Mouse (Mus musculus): Measurements from ENCODE around the gene Zfp668. TPM values are rescaled to one million over a fixed set of nuclear protein-coding genes. Genes with fewer than 3 reads are reported as not detected.

Gene Zfp668
- polyA plus RNA-seq, 1 experiment from 2014 or later: 6.5 TPM

DNA sequence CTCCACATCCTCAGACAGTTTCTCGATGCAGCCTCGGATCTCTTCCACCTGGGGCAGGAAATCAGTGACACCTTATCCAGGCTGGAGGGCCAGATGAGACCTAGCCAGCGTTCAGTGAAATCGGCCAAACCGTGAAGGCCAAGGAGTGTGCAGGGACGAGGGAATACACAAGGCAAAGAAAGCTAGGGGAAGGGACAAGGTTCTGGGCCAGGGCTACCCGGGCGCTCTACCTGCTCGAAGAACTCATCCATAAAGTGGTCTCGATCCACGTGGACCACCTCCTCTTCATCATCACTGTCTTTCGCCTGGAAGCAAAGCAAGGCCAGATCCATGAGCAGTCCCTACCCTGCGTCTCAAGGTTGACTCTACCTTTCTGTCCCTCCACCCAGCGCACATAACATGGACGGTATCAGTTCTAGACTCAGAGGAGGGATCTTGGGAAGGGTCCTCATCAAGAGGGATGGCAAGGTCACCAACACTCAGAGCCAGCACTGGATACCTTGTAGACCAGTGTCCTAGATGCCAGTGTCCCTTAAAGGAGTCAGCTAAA lies 61.4 kb downstream of the Zfp668 start:
- Histone ChIP-seq H3K9ac (ENCODE audit: low read length) (no peak overlapping the region), H3K4me2 (replicated peaks; ENCODE audit: low read depth) (no peak overlapping the region), H3K9me3 (ENCODE audit: control insufficient read depth, low read length) (no peaks in the 10 kb centered on the region), H3K4me3 (ENCODE audit: low read depth, low read length) (no peak overlapping the region), H3K36me3 (ENCODE audit: control insufficient read depth, insufficient read depth, low read length) (no peaks in the 10 kb centered on the region), H3K27me3 (ENCODE audit: control insufficient read depth, insufficient read depth, low read length) (no peaks in the 10 kb centered on the region), H3K4me1 (replicated peaks; ENCODE audit: control insufficient read depth, insufficient read depth) (no peaks in the 10 kb centered on the region), H3K27ac (replicated peaks) (no peak overlapping the region)
- 86% methylated on average over 15 of the region's 15 CpGs for WGBS
- no peak for DNase-seq (ENCODE audit: low spot score)
- ATAC-seq (ENCODE audit: low FRiP score, low TSS enrichment): no peak
- no peak for TF ChIP-seq EP300 (optimal IDR thresholded peaks at IDR 0.05)
- TF ChIP-seq CTCF (IDR thresholded peaks at IDR 0.05; ENCODE audit: low read depth): no peak

DNA sequence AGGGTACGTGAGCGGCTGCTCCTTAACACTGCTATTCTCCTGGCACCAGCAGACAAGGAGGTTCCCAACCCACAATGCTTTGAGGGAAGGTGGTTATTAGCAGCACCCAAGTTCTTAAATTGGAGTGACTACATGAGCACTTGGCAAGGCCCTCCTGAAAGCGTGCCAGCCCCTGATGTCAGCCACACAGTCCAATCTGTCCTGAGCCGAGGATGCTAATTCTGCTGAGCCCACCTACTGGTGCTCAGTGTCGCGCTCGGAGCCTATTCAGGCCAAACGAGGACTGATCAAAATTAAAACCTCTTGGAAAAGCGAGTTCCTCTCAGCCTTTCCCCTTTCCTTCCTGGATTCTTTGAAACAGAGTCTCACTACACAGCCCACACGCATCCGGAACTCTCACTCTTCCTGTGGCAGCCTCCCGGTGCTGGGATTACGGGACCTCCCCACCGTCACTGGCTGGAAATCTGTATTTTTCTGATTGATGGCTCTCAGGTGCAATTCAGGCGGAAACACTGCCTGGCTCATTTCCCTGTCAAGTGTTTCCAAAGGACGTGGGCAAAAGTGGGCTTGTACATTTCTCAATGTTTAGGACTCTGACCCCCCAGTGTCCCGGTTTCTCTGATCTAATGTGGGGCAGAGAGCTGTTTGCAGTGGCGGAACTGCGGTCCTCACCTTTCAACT lies 62.2 kb downstream of the Zfp668 start:
- no peaks in the 10 kb centered on the region for H3K27me3 ChIP-seq (ENCODE audit: control insufficient read depth, insufficient read depth, low read length)
- whole genome bisulfite sequencing: 70% methylated on average over 19 of the region's 19 CpGs
- no peak overlapping the region for H3K4me3 ChIP-seq (ENCODE audit: low read depth, low read length)
- no peaks in the 10 kb centered on the region for H3K9me3 ChIP-seq (ENCODE audit: control insufficient read depth, low read length)
- no peak overlapping the region for H3K9ac ChIP-seq (ENCODE audit: low read length)
- DNase-seq (ENCODE audit: low spot score) (no peak), ATAC-seq (ENCODE audit: low FRiP score, low TSS enrichment) (no peak)
- H3K4me2 ChIP-seq (replicated peaks; ENCODE audit: low read depth): no peak overlapping the region
- H3K4me1 ChIP-seq (replicated peaks; ENCODE audit: control insufficient read depth, insufficient read depth): no peaks in the 10 kb centered on the region
- H3K27ac ChIP-seq (replicated peaks): no peak overlapping the region
- TF ChIP-seq CTCF (IDR thresholded peaks at IDR 0.05; ENCODE audit: low read depth): no peak
- TF ChIP-seq EP300 (optimal IDR thresholded peaks at IDR 0.05): no peak
- no peaks in the 10 kb centered on the region for H3K36me3 ChIP-seq (ENCODE audit: control insufficient read depth, insufficient read depth, low read length)

DNA sequence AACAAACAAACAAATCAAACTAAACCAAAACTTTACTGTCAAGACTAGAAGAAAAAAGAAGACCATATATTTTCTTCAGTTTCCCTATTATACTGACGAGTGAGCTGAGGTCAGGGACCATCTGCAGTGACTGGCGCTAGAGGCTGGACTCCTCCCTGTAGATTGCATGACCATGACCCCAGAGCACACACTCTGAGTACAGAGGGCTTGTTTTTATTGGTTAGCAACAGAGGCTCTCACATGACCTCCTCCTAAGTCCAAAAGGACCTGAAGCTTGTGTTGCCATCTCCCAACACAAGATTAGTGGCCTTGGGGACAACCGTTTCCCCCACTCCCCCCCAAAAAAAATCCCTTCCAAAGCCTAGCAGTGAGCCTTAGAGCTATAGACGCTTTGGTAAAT lies 62.8 kb downstream of the Zfp668 start:
- no peak overlapping the region for H3K4me2 ChIP-seq (replicated peaks; ENCODE audit: low read depth)
- DNase-seq (ENCODE audit: low spot score) (no peak), ATAC-seq (ENCODE audit: low FRiP score, low TSS enrichment) (no peak)
- no peaks in the 10 kb centered on the region for H3K27me3 ChIP-seq (ENCODE audit: control insufficient read depth, insufficient read depth, low read length)
- H3K4me1 ChIP-seq (replicated peaks; ENCODE audit: control insufficient read depth, insufficient read depth): no peaks in the 10 kb centered on the region
- no peak overlapping the region for H3K27ac ChIP-seq (replicated peaks)
- H3K9ac ChIP-seq (ENCODE audit: low read length): no peak overlapping the region
- H3K4me3 ChIP-seq (ENCODE audit: low read depth, low read length): no peak overlapping the region
- no peaks in the 10 kb centered on the region for H3K9me3 ChIP-seq (ENCODE audit: control insufficient read depth, low read length)
- WGBS: 65% methylated on average over 4 of the region's 4 CpGs
- H3K36me3 ChIP-seq (ENCODE audit: control insufficient read depth, insufficient read depth, low read length): no peaks in the 10 kb centered on the region
- TF ChIP-seq CTCF (IDR thresholded peaks at IDR 0.05; ENCODE audit: low read depth) (no peak), EP300 (optimal IDR thresholded peaks at IDR 0.05) (no peak)

Other genes with a start within 250 kb of the Zfp668 start
- 42.2 and 46.8 TPM in 2 replicates for gene Bcl7c, start 167.9 kb downstream of the Zfp668 start, polyA plus RNA-seq (2015; fragmentation: Nextera tagmentation; extraction: Ambion mirVana)
- gene Ctf1, start 164.1 kb downstream of the Zfp668 start, polyA plus RNA-seq (2015; fragmentation: Nextera tagmentation; extraction: Ambion mirVana): 13.4 and 14.5 TPM in 2 replicates
- gene Ctf2, start 144.7 kb downstream of the Zfp668 start, polyA plus RNA-seq (2015; fragmentation: Nextera tagmentation; extraction: Ambion mirVana): 0.08 and 0.13 TPM in 2 replicates
- gene Fbxl19, start 132.3 kb downstream of the Zfp668 start, polyA plus RNA-seq (2015; fragmentation: Nextera tagmentation; extraction: Ambion mirVana): 1.1 and 1.9 TPM in 2 replicates
- gene Orai3, start 107.0 kb downstream of the Zfp668 start, polyA plus RNA-seq (2015; fragmentation: Nextera tagmentation; extraction: Ambion mirVana): 18.6 and 20.0 TPM in 2 replicates
- gene Setd1a, start 100.2 kb downstream of the Zfp668 start, polyA plus RNA-seq (2015; fragmentation: Nextera tagmentation; extraction: Ambion mirVana): 6.9 and 8.0 TPM in 2 replicates
- not detected in 2 replicates for gene Gm49388, start 91.2 kb downstream of the Zfp668 start, polyA plus RNA-seq (2015; fragmentation: Nextera tagmentation; extraction: Ambion mirVana)
- gene Hsd3b7, start 76.2 kb downstream of the Zfp668 start, polyA plus RNA-seq (2015; fragmentation: Nextera tagmentation; extraction: Ambion mirVana): 31.7 and 32.3 TPM in 2 replicates
- 28.4 and 28.8 TPM in 2 replicates for gene Stx4a, start 52.5 kb downstream of the Zfp668 start, polyA plus RNA-seq (2015; fragmentation: Nextera tagmentation; extraction: Ambion mirVana)
- gene Stx1b, start 52.3 kb downstream of the Zfp668 start, polyA plus RNA-seq (2015; fragmentation: Nextera tagmentation; extraction: Ambion mirVana): 0.80 and 1.2 TPM in 2 replicates
- gene Zfp646, start 607 bp downstream of the Zfp668 start, polyA plus RNA-seq (2015; fragmentation: Nextera tagmentation; extraction: Ambion mirVana): 3.6 and 3.8 TPM in 2 replicates
- 0.23 and 0.35 TPM in 2 replicates for gene Prss53, start 14.1 kb upstream of the Zfp668 start, polyA plus RNA-seq (2015; fragmentation: Nextera tagmentation; extraction: Ambion mirVana)
- gene Gm21974, start 18.6 kb upstream of the Zfp668 start, polyA plus RNA-seq (2015; fragmentation: Nextera tagmentation; extraction: Ambion mirVana): not detected in 2 replicates
- 123 and 130 TPM in 2 replicates for gene Vkorc1, start 18.8 kb upstream of the Zfp668 start, polyA plus RNA-seq (2015; fragmentation: Nextera tagmentation; extraction: Ambion mirVana)
- 102 and 106 TPM in 2 replicates for gene Bckdk, start 27.3 kb upstream of the Zfp668 start, polyA plus RNA-seq (2015; fragmentation: Nextera tagmentation; extraction: Ambion mirVana)
- gene Kat8, start 35.7 kb upstream of the Zfp668 start, polyA plus RNA-seq (2015; fragmentation: Nextera tagmentation; extraction: Ambion mirVana): 15.1 and 16.6 TPM in 2 replicates
- gene Prss8, start 53.3 kb upstream of the Zfp668 start, polyA plus RNA-seq (2015; fragmentation: Nextera tagmentation; extraction: Ambion mirVana): 77.4 and 85.3 TPM in 2 replicates
- gene Prss36, start 69.9 kb upstream of the Zfp668 start, polyA plus RNA-seq (2015; fragmentation: Nextera tagmentation; extraction: Ambion mirVana): 9.1 and 9.7 TPM in 2 replicates
- 124 and 130 TPM in 2 replicates for gene Fus, start 90.6 kb upstream of the Zfp668 start, polyA plus RNA-seq (2015; fragmentation: Nextera tagmentation; extraction: Ambion mirVana)
- 266 and 273 TPM in 2 replicates for gene Pycard, start 117.0 kb upstream of the Zfp668 start, polyA plus RNA-seq (2015; fragmentation: Nextera tagmentation; extraction: Ambion mirVana)
- 0.38 and 0.52 TPM in 2 replicates for gene Trim72, start 127.1 kb upstream of the Zfp668 start, polyA plus RNA-seq (2015; fragmentation: Nextera tagmentation; extraction: Ambion mirVana)
- 0.91 and 0.99 TPM in 2 replicates for gene Itgam, start 185.8 kb upstream of the Zfp668 start, polyA plus RNA-seq (2015; fragmentation: Nextera tagmentation; extraction: Ambion mirVana)
- gene Gm49368, start 185.9 kb upstream of the Zfp668 start, polyA plus RNA-seq (2015; fragmentation: Nextera tagmentation; extraction: Ambion mirVana): not detected in 2 replicates

Data from stomach, postnatal 0 days (tissue).